Mouse (Mus musculus): ENCODE results near the gene Iqsec1. TPM values are rescaled to one million over a fixed set of nuclear protein-coding genes. Genes with fewer than 3 reads are reported as not detected.

Gene Iqsec1
- total RNA-seq, 4 experiments from 2014 or later = 164 to 183 (median 169) TPM

GRCm38 (mm10) chr6:90728491-90728931, 260.0 kb downstream of the Iqsec1 start:
- peak; percentile 88 for DNase-seq (ENCODE audit: low spot score)

GRCm38 (mm10) chr6:90727826-90728225, 260.7 kb downstream of the Iqsec1 start:
- DNase-seq (ENCODE audit: low spot score) = no peak

DNA sequence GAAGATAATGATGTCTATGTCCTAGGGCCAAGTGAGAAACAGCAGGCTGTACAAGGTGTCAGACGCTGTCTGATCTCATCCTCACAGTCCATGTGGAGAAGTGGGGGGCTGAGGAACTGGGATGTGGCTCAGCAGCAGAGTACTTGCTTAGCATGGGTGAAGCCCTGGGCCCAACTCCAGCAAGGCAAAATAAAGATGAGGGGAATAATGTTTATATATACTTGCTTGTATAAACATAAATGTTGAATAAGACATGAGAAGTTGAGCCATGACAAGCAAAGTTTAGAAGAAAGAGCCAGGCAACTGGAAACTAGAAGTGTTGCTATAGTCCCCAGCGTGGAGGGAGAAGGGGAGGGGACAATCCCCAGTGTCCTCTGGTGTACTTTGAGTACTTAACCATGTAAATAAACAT, 261.8 kb downstream of the Iqsec1 start:
- DNase-seq (ENCODE audit: low spot score) = no peak

GRCm38 (mm10) chr6:90725526-90725925, 263.0 kb downstream of the Iqsec1 start:
- DNase-seq (ENCODE audit: low spot score) = no peak

- no peak for DNase-seq (ENCODE audit: low spot score)
These were observed 265.5 kb downstream of the Iqsec1 start for GRCm38 (mm10) chr6:90722993-90723392.

GRCm38 (mm10) chr6:90720996-90721746, 267.3 kb downstream of the Iqsec1 start:
- DNase-seq (ENCODE audit: low spot score) = peak; percentile 76

DNA sequence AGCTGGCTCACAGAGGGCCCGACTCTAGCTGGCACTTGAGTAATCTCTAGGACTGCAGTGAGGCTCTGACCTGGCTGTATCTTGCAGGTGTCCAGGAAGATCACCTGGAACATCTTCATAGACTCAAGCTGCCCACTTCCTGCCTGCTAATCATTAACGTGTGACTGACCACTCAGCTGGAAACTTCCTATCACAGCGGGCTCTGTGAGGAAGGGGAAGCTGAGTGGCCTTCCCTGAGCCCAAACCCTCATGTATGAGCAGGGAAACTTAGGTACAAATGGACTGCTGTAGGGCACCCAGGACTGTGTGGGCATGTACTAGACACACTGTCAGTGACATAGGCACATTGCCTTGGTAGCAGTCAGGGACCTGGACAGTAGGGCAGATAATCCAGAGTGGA, 268.3 kb downstream of the Iqsec1 start:
- DNase-seq (ENCODE audit: low spot score) = no peak

DNA sequence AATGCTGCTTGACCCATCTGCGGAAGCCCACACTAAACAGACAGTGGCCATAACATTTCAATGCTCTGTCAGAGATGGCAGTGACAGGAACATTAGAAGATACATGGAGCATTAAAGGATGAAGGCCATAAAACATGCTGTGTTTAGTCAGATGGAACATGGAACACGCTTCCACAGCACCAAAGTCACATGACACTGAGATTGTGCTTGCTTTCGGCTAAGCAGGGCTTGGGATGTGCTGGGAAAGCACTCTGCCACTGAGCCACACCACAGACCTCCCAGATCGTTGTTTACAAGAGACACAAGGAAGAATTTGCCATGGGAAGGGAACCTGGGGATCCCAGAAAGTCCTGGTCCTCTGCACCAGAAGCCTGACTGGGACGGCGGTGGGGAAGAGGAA, 269.1 kb downstream of the Iqsec1 start:
- DNase-seq (ENCODE audit: low spot score) = no peak

GRCm38 (mm10) chr6:90718477-90718876, 270.0 kb downstream of the Iqsec1 start:
- no peak for DNase-seq (ENCODE audit: low spot score)

GRCm38 (mm10) chr6:90717711-90718110, 270.8 kb downstream of the Iqsec1 start:
- peak; percentile 73 for DNase-seq (ENCODE audit: low spot score)

DNA sequence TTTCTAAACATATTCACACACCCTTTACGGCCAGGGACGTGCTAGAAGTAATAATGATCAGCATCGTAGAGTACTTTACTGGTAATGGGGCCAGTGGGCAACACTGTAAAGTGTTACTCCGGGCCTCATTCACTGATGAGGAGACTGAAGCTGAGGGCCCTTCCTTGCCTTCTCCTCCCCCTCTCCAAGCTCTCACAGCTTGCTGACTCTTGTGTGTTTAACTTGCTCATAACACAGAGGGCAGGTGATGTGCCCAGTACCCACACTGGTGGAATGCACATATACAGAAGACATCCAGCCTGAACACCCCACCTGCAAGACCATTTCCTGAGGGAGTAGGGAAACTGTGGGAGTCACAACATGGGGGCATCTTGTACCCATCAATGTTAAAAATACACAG, 271.6 kb downstream of the Iqsec1 start:
- DNase-seq (ENCODE audit: low spot score) = no peak

DNA sequence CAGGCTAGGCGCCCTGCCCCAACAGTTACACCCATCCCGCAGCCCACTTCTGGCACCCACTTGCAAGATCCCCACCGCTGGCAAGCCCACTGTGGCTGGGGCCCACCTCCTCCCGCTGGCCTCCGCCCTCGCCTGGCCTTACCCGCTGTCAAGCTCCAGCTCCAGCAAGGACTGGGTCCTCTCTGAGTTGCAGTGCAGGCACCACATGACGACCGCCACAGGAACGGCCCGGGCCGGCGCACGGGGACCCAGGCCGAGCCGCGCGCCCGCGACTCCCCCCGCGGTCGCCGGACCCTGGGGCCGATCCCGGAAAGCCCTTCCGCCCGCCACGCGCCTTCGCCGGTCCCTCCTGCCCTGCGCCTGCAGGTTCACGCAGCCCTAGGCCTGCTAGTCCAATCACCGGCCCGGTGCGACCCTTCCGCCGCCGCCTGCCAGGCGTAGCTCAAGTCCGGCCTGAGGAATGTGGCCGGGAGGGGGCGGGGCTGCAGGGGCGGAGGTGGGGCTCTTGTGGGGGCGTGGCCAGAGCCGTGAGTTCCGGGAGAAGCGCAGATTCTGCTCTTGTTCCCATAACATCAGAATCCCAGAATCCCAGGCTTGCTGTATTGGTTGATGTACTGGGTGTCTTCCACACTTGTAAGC, 272.3 kb downstream of the Iqsec1 start:
- DNase-seq (ENCODE audit: low spot score) = peak; percentile 82

GRCm38 (mm10) chr6:90715245-90715905, 273.1 kb downstream of the Iqsec1 start:
- DNase-seq (ENCODE audit: low spot score) = no peak

DNA sequence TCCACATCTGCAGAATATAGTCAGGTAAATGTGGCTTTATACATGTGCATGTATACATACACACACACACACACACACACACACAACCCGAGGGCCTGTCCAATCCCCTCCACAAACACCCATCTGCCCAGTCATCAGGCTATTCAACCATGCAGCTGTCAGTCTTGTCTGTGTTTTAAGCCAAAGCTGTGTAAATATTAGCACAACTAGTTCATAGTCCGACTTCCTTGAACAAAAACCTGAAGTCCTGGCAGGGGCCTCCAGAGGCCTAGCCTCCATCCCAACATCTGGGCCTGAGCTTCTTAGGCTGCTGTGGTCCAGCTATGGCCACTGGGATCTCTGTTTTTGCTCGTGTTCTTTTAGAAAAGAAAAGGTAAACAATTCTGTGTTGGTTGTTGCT, 274.8 kb downstream of the Iqsec1 start:
- DNase-seq (ENCODE audit: low spot score) = no peak

- peak; percentile 83 for DNase-seq (ENCODE audit: low spot score)
These were observed 275.7 kb downstream of the Iqsec1 start for GRCm38 (mm10) chr6:90712486-90713480.

DNA sequence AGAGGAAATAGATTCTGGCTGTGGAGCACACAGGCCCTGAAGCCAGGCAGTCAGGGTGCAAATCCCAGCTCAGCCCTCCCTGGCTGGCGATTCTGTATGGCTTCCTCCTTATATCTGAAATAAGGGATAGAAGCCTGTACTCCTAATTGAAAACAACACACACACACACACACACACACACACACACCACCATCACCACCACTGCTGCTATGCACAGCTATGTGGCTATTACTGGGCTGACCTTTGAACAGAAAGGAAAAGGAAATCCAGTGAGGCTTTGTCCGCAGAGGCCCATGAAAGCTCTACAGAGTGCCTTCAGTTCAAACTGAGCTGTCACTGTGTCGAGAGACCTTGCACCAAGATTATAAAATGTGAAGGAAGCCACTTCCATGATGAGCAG, 276.4 kb downstream of the Iqsec1 start:
- no peak for DNase-seq (ENCODE audit: low spot score)

DNA sequence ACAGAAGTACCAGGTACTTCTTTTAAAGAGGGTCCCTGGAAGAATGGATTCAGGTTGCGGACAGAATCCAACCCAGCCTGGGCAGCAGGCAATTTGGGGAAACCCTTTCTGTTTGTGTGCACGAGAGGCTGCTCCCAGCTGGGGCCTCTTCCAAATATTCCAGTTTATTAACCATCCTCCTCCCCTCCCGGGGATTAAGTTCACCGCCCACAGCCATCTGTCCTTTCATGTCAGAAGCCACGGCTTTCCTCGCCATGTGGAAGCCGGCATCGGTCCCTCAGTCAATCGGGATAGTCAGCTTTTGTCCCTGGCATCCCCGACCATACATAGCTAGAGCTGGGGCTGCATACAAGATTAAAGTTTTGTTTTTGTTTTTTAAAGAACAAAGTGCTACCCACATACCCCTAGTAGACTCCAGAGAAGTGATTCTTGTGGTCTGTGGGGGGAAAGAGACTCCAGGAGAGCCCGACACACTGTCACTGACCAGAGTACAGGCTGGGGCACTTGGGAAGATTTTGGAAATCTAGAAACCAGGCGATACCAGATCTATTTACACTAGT, 276.9 kb downstream of the Iqsec1 start:
- DNase-seq (ENCODE audit: low spot score) = no peak

- DNase-seq (ENCODE audit: low spot score) = no peak
These were observed 277.7 kb downstream of the Iqsec1 start for GRCm38 (mm10) chr6:90710778-90711177.

GRCm38 (mm10) chr6:90709929-90710777, 278.3 kb downstream of the Iqsec1 start:
- DNase-seq (ENCODE audit: low spot score) = no peak

DNA sequence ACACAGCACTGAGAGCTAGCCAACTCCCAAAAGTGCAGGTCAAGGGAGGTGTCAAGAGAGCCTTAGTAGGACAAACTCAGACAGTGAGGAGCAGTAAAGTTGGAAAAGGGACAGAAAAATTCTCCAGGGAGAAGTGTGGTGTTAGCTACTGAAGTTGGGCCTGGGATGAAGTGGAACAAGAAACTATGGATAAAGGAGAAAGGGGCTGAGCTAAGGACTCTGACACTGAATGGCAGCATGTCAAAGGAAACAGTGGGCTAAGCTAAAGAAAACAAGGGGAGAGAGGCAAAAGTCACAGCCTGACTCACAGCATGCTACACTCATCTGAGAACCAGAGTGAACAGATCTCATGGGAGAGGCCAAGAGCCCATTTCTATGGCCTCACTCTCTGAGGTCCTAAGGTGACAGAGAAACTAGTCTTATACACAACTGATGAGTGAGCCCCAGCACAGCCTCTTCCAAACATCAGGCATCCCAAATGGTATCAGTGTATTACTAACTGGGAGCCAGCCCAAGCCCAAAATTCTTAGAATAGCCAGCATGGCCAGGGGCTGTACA, 280.3 kb downstream of the Iqsec1 start:
- DNase-seq (ENCODE audit: low spot score) = no peak

All from heart, adult 8-10 months (tissue).